In genomic region chr4:106530113-106530482, GRCm38 (mm10) we compare ENCODE assay signal across 9 mouse cellular contexts. TPM values are rescaled to one million over a fixed set of nuclear protein-coding genes. Genes with fewer than 3 reads are reported as not detected.
DNase-seq lines count a peak whose midpoint lies in the region; ATAC-seq and TF ChIP-seq lines count a peak whose summit lies in the region.
"Had no signal": no experiment of that assay in that cellular context is flagged by ENCODE, and none has a peak within 500 bp of the region (broad histone marks: within the 10 kb centered on the region; RNA-seq: fewer than 3 reads in every experiment).

No protein-coding gene starts in this region.

- H3K4me2 ChIP-seq in embryonic facial prominence, embryonic 11.5 days (ENCODE audit: low read depth, low read length): no peak overlapping the region
- no peak overlapping the region for H3K4me2 ChIP-seq in lung, embryonic 16.5 days (ENCODE audit: low read depth, low read length)
- H3K4me2 ChIP-seq in limb, embryonic 13.5 days (replicated peaks): no peak overlapping the region
- H3K4me2 ChIP-seq in stomach, postnatal 0 days (replicated peaks; ENCODE audit: low read depth): no peak overlapping the region

- no peak for TF ChIP-seq CTCF in stomach, postnatal 0 days (IDR thresholded peaks at IDR 0.05; ENCODE audit: low read depth)

- ATAC-seq in embryonic facial prominence, embryonic 11.5 days (replicated peaks; ENCODE audit: insufficient number of reproducible peaks, low FRiP score, low TSS enrichment, low read depth): peak; percentile 41; the same call in 1 of the 2 replicates
- peak; percentile 27; the same call in 1 of the 2 replicates for ATAC-seq in lung, embryonic 16.5 days (ENCODE audit: low read depth)
- peak; percentile 55 for ATAC-seq in limb, embryonic 13.5 days (ENCODE audit: low FRiP score, low read depth)
- peak; percentile 31; the same call in 1 of the 2 replicates for ATAC-seq in stomach, postnatal 0 days (ENCODE audit: low FRiP score, low TSS enrichment)

- TF ChIP-seq EP300 in stomach, postnatal 0 days (optimal IDR thresholded peaks at IDR 0.05): no peak

- no peaks in the 10 kb centered on the region for H3K36me3 ChIP-seq in embryonic facial prominence, embryonic 11.5 days (replicated peaks; ENCODE audit: control insufficient read depth, insufficient read depth, low read depth, low read length)
- no peaks in the 10 kb centered on the region for H3K36me3 ChIP-seq in embryonic facial prominence, embryonic 10.5 days (replicated peaks)
- no peaks in the 10 kb centered on the region for H3K36me3 ChIP-seq in lung, embryonic 16.5 days (ENCODE audit: control insufficient read depth, insufficient read depth, low read length)
- H3K36me3 ChIP-seq in limb, embryonic 13.5 days: no peaks in the 10 kb centered on the region
- H3K36me3 ChIP-seq in stomach, postnatal 0 days (ENCODE audit: control insufficient read depth, insufficient read depth, low read length): no peaks in the 10 kb centered on the region

- H3K27ac ChIP-seq in embryonic facial prominence, embryonic 11.5 days (replicated peaks; ENCODE audit: low read depth, low read length): no peak overlapping the region
- H3K27ac ChIP-seq in embryonic facial prominence, embryonic 10.5 days (replicated peaks): no peak overlapping the region
- no peak overlapping the region for H3K27ac ChIP-seq in lung, embryonic 16.5 days (ENCODE audit: low read length)
- H3K27ac ChIP-seq in limb, embryonic 13.5 days: no peak overlapping the region
- no peak overlapping the region for H3K27ac ChIP-seq in stomach, postnatal 0 days (replicated peaks)

- no peaks in the 10 kb centered on the region for H3K9me3 ChIP-seq in embryonic facial prominence, embryonic 11.5 days (replicated peaks; ENCODE audit: control insufficient read depth, low read length)
- H3K9me3 ChIP-seq in embryonic facial prominence, embryonic 10.5 days: no peaks in the 10 kb centered on the region
- H3K9me3 ChIP-seq in lung, embryonic 16.5 days (ENCODE audit: control insufficient read depth, low read length): no peaks in the 10 kb centered on the region
- no peaks in the 10 kb centered on the region for H3K9me3 ChIP-seq in limb, embryonic 13.5 days
- H3K9me3 ChIP-seq in stomach, postnatal 0 days (ENCODE audit: control insufficient read depth, low read length): no peaks in the 10 kb centered on the region

- H3K4me3 ChIP-seq in embryonic facial prominence, embryonic 11.5 days (ENCODE audit: low read depth, low read length): no peak overlapping the region
- no peak overlapping the region for H3K4me3 ChIP-seq in embryonic facial prominence, embryonic 10.5 days
- no peak overlapping the region for H3K4me3 ChIP-seq in lung, embryonic 16.5 days (ENCODE audit: low read length)
- H3K4me3 ChIP-seq in limb, embryonic 13.5 days: no peak overlapping the region
- no peak overlapping the region for H3K4me3 ChIP-seq in stomach, postnatal 0 days (ENCODE audit: low read depth, low read length)

- DNase-seq in embryonic facial prominence, embryonic 11.5 days (ENCODE audit: low spot score): no peak
- no peak for DNase-seq in embryonic facial prominence, embryonic 10.5 days (ENCODE audit: low spot score)
- no peak for DNase-seq in lung, postnatal 10 days
- DNase-seq in stomach, postnatal 0 days (ENCODE audit: low spot score): no peak
- DNase-seq in layer of hippocampus, adult 9-10 months (ENCODE audit: low spot score): no peak
- DNase-seq in spleen, postnatal 36 days (ENCODE audit: low spot score in 2 of 2): no peak

- H3K27me3 ChIP-seq in embryonic facial prominence, embryonic 11.5 days (ENCODE audit: control insufficient read depth, insufficient read depth, low read length): no peaks in the 10 kb centered on the region
- H3K27me3 ChIP-seq in embryonic facial prominence, embryonic 10.5 days (replicated peaks; ENCODE audit: low read depth, poor library complexity, severe bottlenecking): 0 out of 2 replicates have a peak, but pooled peaks cover 5% of the 10 kb centered on the region
- no peaks in the 10 kb centered on the region for H3K27me3 ChIP-seq in lung, embryonic 16.5 days (ENCODE audit: control insufficient read depth, insufficient read depth, low read depth, low read length)
- no peaks in the 10 kb centered on the region for H3K27me3 ChIP-seq in limb, embryonic 13.5 days
- H3K27me3 ChIP-seq in stomach, postnatal 0 days (ENCODE audit: control insufficient read depth, insufficient read depth, low read length): no peaks in the 10 kb centered on the region

- no peak overlapping the region for H3K9ac ChIP-seq in embryonic facial prominence, embryonic 11.5 days (replicated peaks; ENCODE audit: low read length)
- H3K9ac ChIP-seq in lung, embryonic 16.5 days (ENCODE audit: low read length): no peak overlapping the region
- no peak overlapping the region for H3K9ac ChIP-seq in limb, embryonic 13.5 days
- H3K9ac ChIP-seq in stomach, postnatal 0 days (ENCODE audit: low read length): no peak overlapping the region

- WGBS in embryonic facial prominence, embryonic 11.5 days: 65% methylated on average over 9 of the region's 9 CpGs
- 67% methylated on average over 9 of the region's 9 CpGs for WGBS in embryonic facial prominence, embryonic 10.5 days
- 62% methylated on average over 9 of the region's 9 CpGs for WGBS in lung, embryonic 16.5 days
- WGBS in limb, embryonic 13.5 days: 64% methylated on average over 9 of the region's 9 CpGs
- WGBS in stomach, postnatal 0 days: 67% methylated on average over 9 of the region's 9 CpGs

- H3K4me1 ChIP-seq in embryonic facial prominence, embryonic 11.5 days (ENCODE audit: control insufficient read depth, insufficient read depth, low read length): no peaks in the 10 kb centered on the region
- H3K4me1 ChIP-seq in embryonic facial prominence, embryonic 10.5 days: peaks cover 20% of the 10 kb centered on the region
- H3K4me1 ChIP-seq in lung, embryonic 16.5 days (replicated peaks; ENCODE audit: control insufficient read depth, insufficient read depth, low read length): 0 out of 2 replicates have a peak, but pooled peaks cover 3% of the 10 kb centered on the region
- H3K4me1 ChIP-seq in limb, embryonic 13.5 days: peaks cover 5% of the 10 kb centered on the region
- H3K4me1 ChIP-seq in stomach, postnatal 0 days (replicated peaks; ENCODE audit: control insufficient read depth, insufficient read depth): no peaks in the 10 kb centered on the region

RNA-seq across cellular contexts. Expression of gene Dhcr24, which starts 30.7 kb away (rescaled TPM):
- polyA plus RNA-seq in embryonic facial prominence, embryonic 11.5 days (2014; fragmentation: Nextera tagmentation; extraction: Ambion mirVana): 21.8 and 22.2 TPM in 2 replicates
- polyA plus RNA-seq in embryonic facial prominence, embryonic 10.5 days (2016; fragmentation: Nextera tagmentation; extraction: Ambion mirVana): 10.2 TPM in 2 replicates
- polyA plus RNA-seq in lung, embryonic 16.5 days (2015; fragmentation: Nextera tagmentation; extraction: Ambion mirVana): 2.0 and 2.9 TPM in 2 replicates
- 5.5 and 6.0 TPM in 2 replicates for polyA plus RNA-seq in limb, embryonic 13.5 days (2015; fragmentation: Nextera tagmentation; extraction: Ambion mirVana)
- 4.7 and 7.1 TPM in 2 replicates for polyA plus RNA-seq in stomach, postnatal 0 days (2015; fragmentation: Nextera tagmentation; extraction: Ambion mirVana)

RNA-seq across cellular contexts. Expression of gene Bsnd, which starts 38.0 kb away (rescaled TPM):
- not detected in 2 replicates for polyA plus RNA-seq in embryonic facial prominence, embryonic 11.5 days (2014; fragmentation: Nextera tagmentation; extraction: Ambion mirVana)
- not detected in 2 replicates for polyA plus RNA-seq in embryonic facial prominence, embryonic 10.5 days (2016; fragmentation: Nextera tagmentation; extraction: Ambion mirVana)
- not detected in 2 replicates for polyA plus RNA-seq in lung, embryonic 16.5 days (2015; fragmentation: Nextera tagmentation; extraction: Ambion mirVana)
- polyA plus RNA-seq in limb, embryonic 13.5 days (2015; fragmentation: Nextera tagmentation; extraction: Ambion mirVana): not detected in 2 replicates
- 0.35 and 0.38 TPM in 2 replicates for polyA plus RNA-seq in stomach, postnatal 0 days (2015; fragmentation: Nextera tagmentation; extraction: Ambion mirVana)
- polyA plus RNA-seq: heart, embryonic 16.5 days had no signal
